Mouse (Mus musculus) cerebellum, postnatal 10 days (tissue): ENCODE measurements around the gene Olfr796.

Source experiments
- DNase-seq, 2 experiments: peaks; one replicate each; pipeline ENCODE4 v3.0.0; 2021; ENCODE audit warnings: mixed read lengths in 2 of 2

The Olfr796 gene

DNA sequence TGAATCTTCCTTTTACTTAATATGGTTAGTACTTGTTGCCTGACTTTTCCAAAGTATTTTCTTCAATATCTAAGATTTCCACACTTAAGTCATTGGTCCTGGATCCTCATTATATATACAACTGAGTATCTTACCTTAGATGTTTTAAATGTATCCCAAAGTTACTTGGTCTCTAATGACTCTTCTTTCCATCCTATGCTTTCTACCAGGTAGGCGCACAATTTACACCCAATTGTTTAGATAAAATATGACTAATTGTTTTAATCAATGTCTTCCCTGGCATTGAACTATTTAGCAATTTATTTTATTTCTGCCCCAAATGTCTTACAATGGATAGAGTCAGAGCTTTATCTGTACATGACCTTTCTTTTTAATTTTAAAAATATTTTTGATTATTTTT, at the start of gene Olfr796:
Gene Olfr796 (minus strand): TSS at position 101 of the 400 bp plus-strand sequence.
- no peak for DNase-seq

DNA sequence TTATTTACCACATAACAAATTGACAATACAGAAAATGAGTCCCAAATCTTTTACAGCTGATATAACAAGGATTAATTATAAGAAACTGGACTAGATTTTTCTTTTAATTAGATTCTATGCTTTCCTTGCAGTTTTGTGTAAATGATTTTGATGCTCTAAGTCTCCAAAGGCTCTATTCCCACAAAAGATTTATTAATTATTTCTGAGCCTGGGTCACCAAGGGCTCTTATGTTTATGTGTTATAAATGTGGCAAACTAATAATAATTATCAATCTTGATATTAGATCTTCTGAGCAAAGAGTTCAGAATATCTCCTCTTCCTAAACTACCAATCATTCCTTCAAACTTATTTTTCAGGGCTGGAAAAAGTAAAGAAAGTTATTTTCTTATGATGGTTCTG, 45.0 kb upstream of the Olfr796 start, which contains the start of gene Olfr800:
Gene Olfr800 (plus strand): TSS at position 301 of the 400 bp plus-strand sequence.
- no peak for DNase-seq

DNA sequence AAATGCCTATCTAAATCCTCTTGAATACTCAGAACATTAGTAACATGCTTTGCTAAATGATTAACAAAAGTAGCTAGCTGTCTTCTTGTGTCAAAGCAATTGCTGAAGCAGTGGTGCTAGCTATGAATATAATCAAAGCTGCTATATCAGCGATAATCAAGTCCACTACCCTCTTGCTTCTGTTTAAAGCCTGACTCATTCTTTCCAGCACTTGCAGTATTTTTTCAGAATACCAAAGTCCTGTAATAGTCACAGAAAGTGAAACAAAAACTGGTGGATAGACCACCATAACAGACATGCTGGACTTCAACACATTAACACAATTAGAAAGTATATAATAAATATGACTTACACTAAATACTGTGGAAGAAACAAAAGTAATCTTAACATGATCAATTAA, 39.4 kb upstream of the Olfr796 start:
- no peak for DNase-seq

DNA sequence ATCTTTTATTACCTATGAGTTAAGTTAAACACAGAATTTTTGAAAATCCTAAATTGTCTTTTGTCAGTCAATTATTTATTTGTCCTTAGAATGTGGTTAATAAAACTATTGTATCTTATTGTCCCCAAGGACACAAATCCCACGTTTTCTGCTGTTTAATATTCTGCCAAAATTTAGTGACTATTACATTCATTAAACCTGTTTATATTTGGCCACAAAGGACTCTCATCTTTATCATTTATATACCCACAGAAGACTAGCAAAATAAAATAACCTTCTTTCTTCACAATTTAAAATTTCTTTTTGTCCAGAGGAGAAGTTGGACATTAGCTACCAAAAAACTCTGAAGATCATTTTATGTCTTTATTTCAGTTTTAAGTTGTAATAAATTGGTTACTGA, 24.8 kb upstream of the Olfr796 start, which contains the start of gene Olfr799:
Gene Olfr799 (plus strand): TSS at position 301 of the 400 bp plus-strand sequence.
- no peak for DNase-seq

DNA sequence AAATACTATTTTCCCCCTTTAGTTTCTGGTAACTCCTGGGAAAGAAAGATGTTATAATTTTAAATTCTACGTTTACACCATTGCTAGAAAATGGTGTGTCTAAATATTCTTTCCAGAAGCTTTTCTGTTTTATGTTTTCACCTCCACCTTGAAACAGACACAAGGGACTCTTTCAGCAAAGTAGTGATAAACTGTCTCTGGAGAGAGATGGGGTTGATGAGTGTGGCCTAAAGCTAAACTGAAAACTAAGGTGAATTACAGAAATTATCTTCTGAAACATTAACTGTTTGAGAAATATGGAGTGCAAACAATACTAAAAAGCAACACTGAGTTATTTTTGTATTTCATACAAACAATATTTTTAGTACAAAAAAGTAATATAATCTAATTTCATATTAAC, 15.5 kb upstream of the Olfr796 start, which contains the start of gene Olfr798:
Gene Olfr798 (minus strand): TSS at position 101 of the 400 bp plus-strand sequence.
- DNase-seq: no peak

DNA sequence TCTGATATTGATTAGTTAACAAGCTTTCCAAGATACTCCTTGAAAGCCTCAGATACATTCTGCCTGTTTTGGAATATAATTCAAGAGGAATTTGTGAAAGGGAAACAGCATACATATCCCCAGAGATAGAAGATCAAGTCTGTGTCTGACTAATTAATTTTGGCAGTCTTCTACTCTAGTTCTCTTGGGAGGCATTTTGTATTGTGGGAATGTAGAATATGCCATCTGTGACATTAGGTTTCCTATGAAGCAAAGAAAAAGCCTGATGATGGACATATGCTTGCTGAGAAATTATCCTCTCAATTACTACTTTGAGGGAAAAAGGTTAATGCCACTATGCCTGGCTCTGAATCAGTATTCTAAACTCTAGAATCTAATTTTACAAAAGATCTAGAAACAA, 10.9 kb upstream of the Olfr796 start:
- no peak for DNase-seq

DNA sequence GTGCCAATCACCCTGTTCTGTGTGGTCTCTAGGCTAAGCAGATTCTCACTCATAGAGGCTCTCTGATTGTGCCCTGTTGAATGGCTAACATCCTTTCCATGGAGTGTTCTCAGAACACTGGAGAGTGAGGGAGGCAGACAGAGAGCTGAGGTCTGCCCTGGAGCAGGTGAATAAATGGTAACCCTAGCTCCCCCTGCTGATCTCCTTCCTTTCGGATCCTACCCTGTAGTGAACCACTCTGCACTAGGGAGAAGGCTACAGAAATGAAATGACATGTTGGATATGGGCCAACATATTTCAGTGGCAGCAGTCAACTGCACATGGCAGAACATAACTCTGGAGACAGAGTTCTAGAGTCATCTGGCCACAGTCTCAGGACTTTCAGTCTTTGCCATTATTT, 9.4 kb upstream of the Olfr796 start:
- DNase-seq: peak; percentile 3 to 11

DNA sequence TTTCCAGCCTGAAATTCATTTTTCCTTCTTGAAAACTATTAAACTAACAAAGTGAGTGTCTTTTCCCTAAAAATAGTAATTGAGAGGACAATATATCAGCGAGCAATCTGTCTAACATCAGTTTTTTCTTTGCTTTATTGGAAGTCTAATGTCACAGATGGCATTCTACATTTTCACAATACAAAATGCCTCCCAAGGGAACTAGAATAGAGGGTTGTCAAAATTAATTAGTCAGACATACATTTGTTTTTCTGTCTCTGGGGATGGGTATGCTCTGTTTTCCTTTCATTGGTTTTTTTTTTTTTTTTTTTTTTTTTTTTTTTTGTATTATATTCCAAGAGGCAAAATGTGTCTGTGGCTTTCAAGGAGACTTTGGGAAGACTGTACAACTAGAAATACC, 35.3 kb downstream of the Olfr796 start:
- DNase-seq: no peak

DNA sequence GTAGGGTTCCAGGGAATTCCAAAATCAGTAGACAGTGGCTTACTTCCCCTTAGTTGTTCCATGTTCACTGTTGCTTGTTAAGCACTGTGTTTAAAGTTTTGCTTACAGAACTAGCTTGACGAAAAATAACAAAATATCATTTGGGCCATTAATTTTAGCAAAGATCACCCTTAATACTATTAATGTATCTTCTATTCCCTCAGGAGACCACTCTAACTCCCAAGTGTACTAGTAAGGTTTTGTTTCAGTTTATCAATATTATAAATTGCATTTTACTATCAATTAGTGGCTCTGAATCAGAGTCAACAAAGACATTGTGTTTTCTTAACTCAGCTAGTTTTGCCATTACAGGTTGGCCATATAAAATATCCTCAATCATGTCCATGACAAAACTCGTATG, 45.0 kb downstream of the Olfr796 start, which contains the start of gene Olfr794:
Gene Olfr794 (plus strand): TSS at position 301 of the 400 bp plus-strand sequence.
- DNase-seq: no peak
